Mouse (Mus musculus) heart, embryonic 13.5 days (tissue): Measurements from ENCODE around the gene Gm49403. TPM values are rescaled to one million over a fixed set of nuclear protein-coding genes. Genes with fewer than 3 reads are reported as not detected.
"Not testable (repeated sequence)": the region's sequence is repeated elsewhere in the genome, so short reads cannot be mapped to it uniquely, and the experiment has no call there.

Source experiments
- ATAC-seq: fragments of 200-750 bp; cut with Nextera tagmentation; 2 replicates; pipeline ENCODE4 v1.8.0; 2017; ENCODE audit warnings: moderate TSS enrichment; ENCODE audit not compliant: insufficient number of reproducible peaks, low FRiP score, low TSS enrichment; ENCODE audit errors: extremely low read depth
- H3K27ac ChIP-seq: fragments of 300-500 bp; sonication (generic); replicated peaks from 2 replicates; pipeline ENCODE4 v1.5.1; 2015; ENCODE audit warnings: moderate library complexity, mild to moderate bottlenecking, inconsistent platforms
- H3K27me3 ChIP-seq: fragments of 300-500 bp; sonication (generic); replicated peaks from 2 replicates; pipeline ENCODE4 v1.6.1; 2015; ENCODE audit warnings: mild to moderate bottlenecking, inconsistent platforms
- H3K36me3 ChIP-seq: fragments of 300-500 bp; sonication (generic); 2 replicates; pipeline ENCODE4 v1.6.1; 2015; ENCODE audit warnings: mild to moderate bottlenecking, inconsistent platforms
- H3K4me1 ChIP-seq: fragments of 300-500 bp; sonication (generic); 2 replicates; pipeline ENCODE4 v1.6.1; 2015; ENCODE audit warnings: inconsistent platforms
- H3K4me2 ChIP-seq: fragments of 300-500 bp; sonication (generic); 2 replicates; pipeline ENCODE4 v1.6.1; 2015; ENCODE audit warnings: inconsistent platforms, mild to moderate bottlenecking, moderate library complexity
- H3K4me3 ChIP-seq: fragments of 300-500 bp; sonication (generic); 2 replicates; pipeline ENCODE4 v1.5.1; 2015; ENCODE audit warnings: moderate library complexity, mild to moderate bottlenecking, inconsistent platforms
- H3K9ac ChIP-seq: fragments of 300-500 bp; sonication (generic); 2 replicates; pipeline ENCODE4 v1.6.1; 2015; ENCODE audit warnings: inconsistent platforms, mild to moderate bottlenecking, moderate library complexity
- H3K9me3 ChIP-seq: fragments of 300-500 bp; sonication (generic); 2 replicates; pipeline ENCODE4 v1.6.1; 2016; ENCODE audit warnings: inconsistent platforms
- WGBS: fragments of 180-500 bp; shearing (Covaris S2); methylation state at CpG from one replicate; pipeline ENCODE4 v1.1.7; 2015; ENCODE audit warnings: mixed read lengths; 5-methylcytosine and 5-hydroxymethylcytosine counted together
- polyA plus RNA-seq: library from polyadenylated mRNA; unstranded; fragments of >200 nt; fragmentation: Nextera tagmentation; extraction: Ambion mirVana; gene quantifications from 2 replicates; pipeline ENCODE4 v1.2.1, GENCODE M21; 2015

The Gm49403 gene
- polyA plus RNA-seq, 1 experiment from 2014 or later, result not detected

- H3K4me2 ChIP-seq, result peak overlapping the region; percentile 83
- not testable (repeated sequence) for H3K27me3 ChIP-seq, H3K9me3 ChIP-seq, ATAC-seq
- H3K4me1 ChIP-seq, result peaks cover 38% of the 10 kb centered on the region
- peak overlapping the region; percentile 96 for H3K9ac ChIP-seq
- H3K4me3 ChIP-seq, result peak overlapping the region; percentile 97
- WGBS, result 26% methylated on average over 21 of the region's 21 CpGs
- peaks cover 36% of the 10 kb centered on the region for H3K36me3 ChIP-seq
- H3K27ac ChIP-seq, result peak overlapping the region; percentile 89
Measured at GRCm38 (mm10) chr19:8897211-8897864, 13.6 kb downstream of the Gm49403 start.

- H3K27me3 ChIP-seq, result no peaks in the 10 kb centered on the region
- under 1% methylated on average over 53 of the region's 53 CpGs for WGBS
- peak within 1 kb of the TSS; percentile 96 for H3K9ac ChIP-seq
- peak; percentile 93 for ATAC-seq
- H3K9me3 ChIP-seq, result no peaks in the 10 kb centered on the region
- H3K27ac ChIP-seq, result peak within 1 kb of the TSS; percentile 89
- peaks cover 35% of the 10 kb centered on the region for H3K4me1 ChIP-seq
- peak within 1 kb of the TSS; percentile 83 for H3K4me2 ChIP-seq
- peaks cover 41% of the 10 kb centered on the region for H3K36me3 ChIP-seq
- H3K4me3 ChIP-seq, result peak within 1 kb of the TSS; percentile 97
Measured at GRCm38 (mm10) chr19:8897865-8898495, 14.2 kb downstream of the Gm49403 start, which contains the start of gene Ganab. Gene Ganab (plus strand): TSS chr19:8898071.

GRCm38 (mm10) chr19:8898576-8898975, 14.8 kb downstream of the Gm49403 start:
- Histone ChIP-seq H3K27me3 (no peaks in the 10 kb centered on the region), H3K9me3 (no peaks in the 10 kb centered on the region), H3K9ac (peak overlapping the region; percentile 96), H3K27ac (peak overlapping the region; percentile 89), H3K4me1 (peaks cover 31% of the 10 kb centered on the region), H3K4me2 (peak overlapping the region; percentile 83), H3K4me3 (peak overlapping the region; percentile 97), H3K36me3 (peaks cover 47% of the 10 kb centered on the region)
- ATAC-seq, result 0 out of 2 replicates have a peak, but pooled peaks have one; percentile 0
- 8% methylated on average over 13 of the region's 13 CpGs for WGBS

DNA sequence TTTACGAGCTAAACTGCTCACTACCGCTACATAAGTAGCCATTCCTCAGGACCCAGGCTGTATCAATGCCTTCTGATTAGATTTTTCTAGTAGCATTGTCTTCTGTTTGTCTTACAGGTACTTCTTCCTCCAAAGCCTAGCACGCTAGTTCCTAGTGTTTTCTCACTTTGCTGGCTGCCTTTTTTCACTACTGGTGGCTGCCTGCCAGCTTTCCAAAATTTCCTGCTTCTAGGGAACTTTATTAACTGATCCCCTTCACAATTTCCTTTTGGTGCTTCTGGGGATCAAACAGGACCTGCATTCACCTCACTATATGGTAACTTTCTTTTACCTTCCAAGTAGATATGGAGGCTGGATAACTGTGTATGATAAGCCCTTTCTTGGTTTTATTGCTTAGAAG, 15.3 kb downstream of the Gm49403 start:
- Histone ChIP-seq H3K9ac (peak overlapping the region; percentile 96), H3K36me3 (peaks cover 52% of the 10 kb centered on the region), H3K4me2 (peak overlapping the region; percentile 83), H3K4me3 (peak overlapping the region; percentile 97), H3K9me3 (no peaks in the 10 kb centered on the region), H3K4me1 (peaks cover 26% of the 10 kb centered on the region), H3K27me3 (no peaks in the 10 kb centered on the region), H3K27ac (0 out of 2 replicates have a peak overlapping the region, but pooled peaks have one; percentile 89)
- no peak for ATAC-seq
- 39% methylated on average over 3 of the region's 3 CpGs for WGBS

DNA sequence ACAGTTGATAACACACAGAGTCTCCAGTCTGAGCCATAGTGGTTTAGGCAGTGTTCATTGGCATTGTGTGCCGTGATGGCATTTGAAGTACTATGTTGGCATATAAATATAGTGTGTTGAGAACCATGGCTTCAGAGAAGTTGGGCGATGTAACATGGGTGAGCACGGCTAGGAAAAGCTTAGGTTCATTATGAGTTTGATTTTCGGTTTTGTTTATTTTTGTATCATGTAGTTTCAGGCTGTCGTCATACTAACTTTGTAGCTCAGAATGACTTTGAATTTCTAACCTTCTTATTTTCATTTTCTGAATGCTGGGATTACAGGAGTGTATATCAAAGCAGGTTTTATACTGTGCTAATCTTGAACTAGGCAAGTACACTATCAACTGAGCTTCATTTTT, 19.7 kb downstream of the Gm49403 start:
- Histone ChIP-seq H3K4me1 (peaks cover 11% of the 10 kb centered on the region), H3K9me3 (no peaks in the 10 kb centered on the region), H3K27me3 (no peaks in the 10 kb centered on the region), H3K27ac (no peak overlapping the region), H3K36me3 (peaks cover 66% of the 10 kb centered on the region), H3K4me2 (no peak overlapping the region), H3K4me3 (no peak overlapping the region), H3K9ac (no peak overlapping the region)
- no peak for ATAC-seq
- 90% methylated on average over 5 of the region's 5 CpGs for WGBS

DNA sequence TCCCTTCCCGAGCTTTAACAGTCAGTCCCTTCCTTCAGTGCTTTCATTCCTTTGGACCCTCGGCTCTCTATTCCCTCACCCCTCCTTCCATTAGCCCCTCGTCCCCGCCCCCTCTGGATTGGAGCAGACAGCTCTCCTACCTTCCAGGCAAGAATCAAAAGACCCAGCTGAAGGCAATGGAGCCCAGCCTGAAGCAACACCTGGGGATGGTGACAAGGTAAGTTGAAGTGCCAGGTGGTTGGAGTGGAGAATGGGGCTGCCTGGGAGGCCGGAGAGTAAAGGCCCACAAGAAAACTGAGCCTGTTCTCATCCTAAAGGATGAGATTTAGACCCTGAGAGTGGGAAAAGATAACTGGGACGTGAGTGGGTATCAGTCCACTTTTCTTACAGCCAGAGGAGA, 24.8 kb downstream of the Gm49403 start:
- Histone ChIP-seq H3K4me1 (no peaks in the 10 kb centered on the region), H3K9ac (no peak overlapping the region), H3K36me3 (peaks cover 98% of the 10 kb centered on the region), H3K4me2 (no peak overlapping the region), H3K9me3 (no peaks in the 10 kb centered on the region), H3K4me3 (no peak overlapping the region), H3K27me3 (no peaks in the 10 kb centered on the region), H3K27ac (no peak overlapping the region)
- ATAC-seq, result no peak
- 89% methylated on average over 6 of the region's 6 CpGs for WGBS

- Histone ChIP-seq H3K27me3 (no peaks in the 10 kb centered on the region), H3K4me3 (no peak overlapping the region), H3K36me3 (peaks cover 100% of the 10 kb centered on the region), H3K4me2 (no peak overlapping the region), H3K9ac (no peak overlapping the region), H3K27ac (no peak overlapping the region), H3K4me1 (no peaks in the 10 kb centered on the region), H3K9me3 (no peaks in the 10 kb centered on the region)
- WGBS, result 90% methylated on average over 5 of the region's 5 CpGs
- ATAC-seq, result no peak
Measured at GRCm38 (mm10) chr19:8911810-8912209, 28.1 kb downstream of the Gm49403 start.

GRCm38 (mm10) chr19:8914212-8914611, 30.5 kb downstream of the Gm49403 start:
- peaks cover 81% of the 10 kb centered on the region for H3K36me3 ChIP-seq
- H3K27me3 ChIP-seq, result no peaks in the 10 kb centered on the region
- no peaks in the 10 kb centered on the region for H3K9me3 ChIP-seq
- 92% methylated on average over 3 of the region's 3 CpGs for WGBS
- no peak overlapping the region for H3K9ac ChIP-seq
- H3K27ac ChIP-seq, result no peak overlapping the region
- no peak overlapping the region for H3K4me3 ChIP-seq
- no peak overlapping the region for H3K4me2 ChIP-seq
- no peak for ATAC-seq
- H3K4me1 ChIP-seq, result no peaks in the 10 kb centered on the region

DNA sequence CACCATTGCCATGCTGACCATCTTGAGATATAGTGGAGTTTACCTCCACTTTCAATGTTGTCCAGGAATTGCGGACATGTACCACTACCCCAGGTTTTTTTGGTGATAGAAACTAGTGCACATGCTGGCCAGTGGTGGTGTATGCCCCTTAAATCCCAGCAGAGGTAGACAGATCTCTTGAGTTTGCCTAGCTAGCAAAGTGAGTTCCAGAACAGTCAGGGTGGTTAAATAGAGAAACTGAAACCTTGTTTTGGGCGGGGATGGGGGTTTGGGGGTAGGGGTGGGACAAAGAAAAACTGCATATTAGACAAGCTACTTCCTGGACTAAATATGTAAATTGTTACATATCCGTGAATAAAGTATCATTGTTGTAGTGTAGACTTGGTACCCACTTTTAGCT, 35.3 kb downstream of the Gm49403 start:
- H3K9me3 ChIP-seq, result no peaks in the 10 kb centered on the region
- H3K4me3 ChIP-seq, result no peak overlapping the region
- peaks cover 15% of the 10 kb centered on the region for H3K4me1 ChIP-seq
- H3K9ac ChIP-seq, result no peak overlapping the region
- H3K4me2 ChIP-seq, result no peak overlapping the region
- H3K36me3 ChIP-seq, result peaks cover 48% of the 10 kb centered on the region
- no peak for ATAC-seq
- H3K27me3 ChIP-seq, result no peaks in the 10 kb centered on the region
- WGBS, result 92% methylated on average over 3 of the region's 3 CpGs
- no peak overlapping the region for H3K27ac ChIP-seq

DNA sequence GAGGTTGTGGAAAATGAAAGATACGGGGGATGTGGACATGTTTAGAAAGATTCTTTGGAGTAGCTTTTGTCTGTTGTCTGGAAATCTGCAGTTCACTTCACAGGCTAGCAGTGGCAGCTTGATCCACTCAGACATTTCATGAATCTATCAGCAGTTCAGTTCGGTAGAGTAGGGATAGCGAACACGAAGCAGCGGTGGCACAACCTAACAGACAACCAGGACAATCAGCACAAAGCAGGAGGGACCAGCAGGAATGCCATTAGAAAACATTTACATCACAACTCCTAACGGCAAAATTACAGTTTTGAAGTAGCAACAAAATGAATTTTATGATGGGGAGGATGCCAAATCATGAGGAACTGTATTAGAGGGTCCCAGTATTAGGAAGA, 35.9 kb downstream of the Gm49403 start:
- Histone ChIP-seq H3K4me3 (peak overlapping the region; percentile 72), H3K9ac (peak overlapping the region; percentile 91), H3K27ac (peak overlapping the region; percentile 89), H3K36me3 (peaks cover 41% of the 10 kb centered on the region), H3K4me2 (peak overlapping the region; percentile 91), H3K9me3 (no peaks in the 10 kb centered on the region), H3K4me1 (peaks cover 15% of the 10 kb centered on the region), H3K27me3 (no peaks in the 10 kb centered on the region)
- no peak for ATAC-seq
- WGBS, result 52% methylated on average over 6 of the region's 6 CpGs

DNA sequence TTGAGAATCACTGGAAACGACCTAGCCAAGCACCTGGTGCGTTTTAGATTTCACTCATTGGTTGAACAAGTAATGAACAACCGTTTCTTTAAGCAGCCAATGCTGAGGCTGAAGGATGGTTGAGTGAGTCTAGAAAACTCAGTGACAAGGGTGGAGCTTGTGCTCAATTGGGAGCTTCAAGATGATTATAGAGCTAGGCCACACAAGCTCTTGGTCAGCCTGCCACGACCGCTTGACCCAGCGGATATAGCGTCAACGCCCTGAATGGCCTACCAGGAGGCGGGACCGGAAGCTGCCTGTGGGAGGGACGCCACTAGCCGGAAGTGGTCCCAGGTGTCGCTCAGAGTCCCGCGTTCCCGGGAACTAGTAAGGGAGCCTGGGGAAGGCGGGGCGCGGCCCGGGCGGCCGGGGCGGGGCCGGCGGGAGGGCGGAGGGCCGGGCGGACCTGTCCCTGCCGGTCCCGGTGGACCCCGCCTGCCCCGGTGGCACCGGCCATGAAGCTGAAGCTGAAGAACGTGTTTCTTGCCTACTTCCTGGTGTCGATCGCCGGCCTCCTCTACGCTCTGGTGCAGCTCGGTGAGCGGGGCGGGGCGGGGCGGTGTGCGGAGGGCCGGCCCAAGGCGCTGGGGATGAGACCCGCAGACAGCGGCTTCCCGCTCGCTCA, 36.5 kb downstream of the Gm49403 start, which contains the start of gene B3gat3:
Gene B3gat3, plus strand, starts transcription at position 302 of the 664 bp plus-strand sequence.
- H3K27me3 ChIP-seq, result no peaks in the 10 kb centered on the region
- peak within 1 kb of the TSS; percentile 91 for H3K9ac ChIP-seq
- peaks cover 37% of the 10 kb centered on the region for H3K36me3 ChIP-seq
- peak within 1 kb of the TSS; percentile 89 for H3K27ac ChIP-seq
- peaks cover 15% of the 10 kb centered on the region for H3K4me1 ChIP-seq
- WGBS, result 3% methylated on average over 43 of the region's 50 CpGs
- peak within 1 kb of the TSS; percentile 72 for H3K4me3 ChIP-seq
- no peaks in the 10 kb centered on the region for H3K9me3 ChIP-seq
- H3K4me2 ChIP-seq, result peak within 1 kb of the TSS; percentile 91
- ATAC-seq, result peak; percentile 95
